Mouse (Mus musculus) erythroblast, embryonic 14.5 days (primary cell): ENCODE results near the gene Wrap53.

Source experiments
- GATA1 ChIP-seq: IDR thresholded peaks from 2 replicates; pipeline ENCODE4 v1.6.1; 2012; ENCODE audit warnings: low read length, inconsistent platforms, mixed read lengths
- TAL1 ChIP-seq: IDR thresholded peaks from 3 replicates; pipeline ENCODE4 v1.6.1; 2012; ENCODE audit warnings: low read length, inconsistent platforms, mixed read lengths

DNA sequence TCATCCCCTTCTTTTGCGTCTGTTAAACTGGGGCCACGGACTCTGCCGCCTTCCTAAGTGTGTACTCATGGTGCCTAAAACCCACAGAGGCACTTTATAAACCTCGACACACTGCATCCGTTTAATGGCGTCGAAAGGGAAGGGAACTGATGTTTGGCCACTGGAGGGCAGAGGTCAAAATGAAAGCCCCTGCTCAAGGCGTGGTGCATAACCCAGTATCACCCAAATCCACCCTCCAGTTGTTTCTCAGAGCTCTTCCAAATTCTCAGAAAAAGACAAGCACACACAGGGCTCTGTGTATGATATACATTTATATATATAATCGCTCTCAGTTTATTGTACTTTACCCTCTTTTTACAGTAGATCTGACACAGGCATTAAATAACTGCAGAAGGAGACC, 19.4 kb upstream of the Wrap53 start:
- TF ChIP-seq GATA1 (no peak), TAL1 (no peak)
